Mouse (Mus musculus) ES-E14 (cell line): ENCODE measurements around the gene Olfr679. TPM values are rescaled to one million over a fixed set of nuclear protein-coding genes. Genes with fewer than 3 reads are reported as not detected.
"Not testable (repeated sequence)": the region's sequence is repeated elsewhere in the genome, so short reads cannot be mapped to it uniquely, and the experiment has no call there.

Experiments used
- DNase-seq: peaks from one replicate; pipeline ENCODE4 v3.0.0-alpha.2; 2013; ENCODE audit warnings: low read depth, low spot score
- H3K27ac ChIP-seq: 2 replicates; pipeline ENCODE4 v1.5.1; 2012; ENCODE audit warnings: low read depth, mild to moderate bottlenecking, low read length, moderate library complexity, mixed read lengths; ENCODE audit not compliant: poor library complexity, insufficient read depth, severe bottlenecking
- H3K36me3 ChIP-seq: 2 replicates; pipeline ENCODE4 v1.6.1; 2012; ENCODE audit warnings: mild to moderate bottlenecking, low read length, moderate library complexity, mixed read lengths; ENCODE audit not compliant: control insufficient read depth, poor library complexity, insufficient read depth, severe bottlenecking
- H3K4me1 ChIP-seq, 2 experiments: fragments of 150-350 bp in 1 of 2; sonication (generic) in 1 of 2; 2 replicates each; pipeline ENCODE4 v1.6.1; 2012; ENCODE audit warnings: low read length in 2 of 2, mild to moderate bottlenecking in 1 of 2, mixed read lengths in 1 of 2; ENCODE audit not compliant: control insufficient read depth in 2 of 2, insufficient read depth in 2 of 2, poor library complexity in 1 of 2
- H3K4me3 ChIP-seq, 2 experiments: fragments of 150-350 bp in 1 of 2; sonication (generic) in 1 of 2; 2 replicates each; pipeline ENCODE4 v1.5.1; 2012; ENCODE audit warnings: low read length in 2 of 2, low read depth in 1 of 2, mild to moderate bottlenecking in 1 of 2, mixed read lengths in 1 of 2; ENCODE audit not compliant: insufficient read depth in 1 of 2, poor library complexity in 1 of 2, severe bottlenecking in 1 of 2
- H3K9ac ChIP-seq: 2 replicates; pipeline ENCODE4 v1.6.1; 2012; ENCODE audit warnings: low read depth, mild to moderate bottlenecking, low read length, mixed read lengths; ENCODE audit not compliant: poor library complexity, insufficient read depth, severe bottlenecking
- H3K9me3 ChIP-seq: fragments of 150-350 bp; sonication (generic); 2 replicates; pipeline ENCODE4 v1.6.1; 2012; ENCODE audit warnings: low read depth, mild to moderate bottlenecking, low read length; ENCODE audit not compliant: control insufficient read depth, insufficient read depth
- CHD2 ChIP-seq: IDR thresholded peaks from 2 replicates; pipeline ENCODE4 v1.6.1; 2014; ENCODE audit warnings: mild to moderate bottlenecking, low read depth, low read length, inconsistent platforms
- HCFC1 ChIP-seq: IDR thresholded peaks from 2 replicates; pipeline ENCODE4 v1.6.1; 2012; ENCODE audit warnings: low read length, inconsistent platforms, borderline replicate concordance; ENCODE audit not compliant: insufficient read depth
- MAFK ChIP-seq: IDR thresholded peaks from 2 replicates; pipeline ENCODE4 v1.6.1; 2014; ENCODE audit warnings: mild to moderate bottlenecking, low read depth, low read length, inconsistent platforms; ENCODE audit not compliant: insufficient read depth
- ZC3H11A ChIP-seq: IDR thresholded peaks from 2 replicates; pipeline ENCODE4 v1.6.1; 2012; ENCODE audit warnings: low read depth, mild to moderate bottlenecking, inconsistent platforms, low read length, borderline replicate concordance
- ZNF384 ChIP-seq: IDR thresholded peaks from 2 replicates; pipeline ENCODE4 v1.6.1; 2012; ENCODE audit warnings: low read depth, low read length, inconsistent platforms
- in situ Hi-C, 2 experiments: fragments of 600-800 bp; cut with MboI; formaldehyde crosslinking; loops; one replicate each; pipeline ENCODE4 v1.15.1; 2025; ENCODE audit warnings: low sequenced_read_pairs in 2 of 2, inconsistent platforms in 1 of 2; ENCODE audit not compliant: unreplicated experiment in 2 of 2
- total RNA-seq: library from RNA; depleted of rRNA; stranded (reverse); fragments of 300-350 nt; gene quantifications from 2 replicates; pipeline ENCODE4 v1.2.3, GENCODE M21; 2012; rRNA removed

The Olfr679 gene
- not detected in 2 replicates for total RNA-seq

DNA sequence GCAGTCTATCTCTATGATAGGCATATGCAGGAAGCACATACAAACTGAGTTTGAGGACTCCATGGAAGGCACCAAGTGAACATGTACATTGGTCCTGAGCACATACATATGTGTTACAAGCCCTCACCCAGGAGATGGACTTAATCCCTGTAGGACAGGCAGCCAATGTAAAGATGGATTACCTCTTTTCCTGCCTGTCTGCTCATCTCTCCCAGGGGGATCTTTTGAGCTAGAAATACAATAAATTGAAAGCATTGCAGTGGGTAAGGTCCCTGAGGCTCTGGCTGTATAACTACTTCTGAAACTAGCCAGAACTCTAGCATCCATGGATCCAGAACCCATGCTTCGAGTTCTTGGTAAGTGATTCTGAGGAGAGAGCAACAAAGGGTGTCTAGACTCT, at the start of gene Olfr679:
Gene Olfr679, plus strand, starts transcription at position 301 of the 400 bp plus-strand sequence.
- in situ Hi-C loops = no loop called here
- Histone ChIP-seq H3K4me3 (no peak within 1 kb of the TSS), H3K27ac (no peak within 1 kb of the TSS), H3K9me3 (no peaks in the 10 kb centered on the region), H3K9ac (no peak within 1 kb of the TSS), H3K4me1 (no peaks in the 10 kb centered on the region), H3K36me3 (no peaks in the 10 kb centered on the region)
- TF ChIP-seq ZC3H11A (no peak), ZNF384 (no peak), CHD2 (no peak), MAFK (no peak), HCFC1 (no peak)
- no peak for DNase-seq

- H3K9me3 ChIP-seq = no peaks in the 10 kb centered on the region
- H3K9ac ChIP-seq = no peak within 1 kb of the TSS
- in situ Hi-C loops = no loop called here
- H3K4me1 ChIP-seq = no peaks in the 10 kb centered on the region
- H3K4me3 ChIP-seq = no peak within 1 kb of the TSS
- TF ChIP-seq CHD2 (no peak), ZNF384 (no peak)
- H3K36me3 ChIP-seq = no peaks in the 10 kb centered on the region
- no peak for DNase-seq
- H3K27ac ChIP-seq = no peak within 1 kb of the TSS
Measured at GRCm38 (mm10) chr7:105032398-105032797, 48.6 kb upstream of the Olfr679 start, which contains the start of gene Olfr676. TSS of gene Olfr676 (plus strand) at chr7:105032698.

- H3K27ac ChIP-seq, H3K4me3 ChIP-seq, H3K9ac ChIP-seq, H3K36me3 ChIP-seq, H3K4me1 ChIP-seq, DNase-seq, in situ Hi-C loops, H3K9me3 ChIP-seq: not testable (repeated sequence)
Measured at GRCm38 (mm10) chr7:105033836-105034235, 47.2 kb upstream of the Olfr679 start.

GRCm38 (mm10) chr7:105058951-105059350, 22.1 kb upstream of the Olfr679 start:
- no peaks in the 10 kb centered on the region for H3K9me3 ChIP-seq
- TF ChIP-seq ZNF384 (no peak), ZC3H11A (no peak), CHD2 (no peak), MAFK (no peak), HCFC1 (no peak)
- no peak for DNase-seq
- no peak overlapping the region for H3K27ac ChIP-seq
- in situ Hi-C loops = no loop called here
- H3K9ac ChIP-seq = no peak overlapping the region
- H3K4me3 ChIP-seq = no peak overlapping the region
- H3K4me1 ChIP-seq = no peaks in the 10 kb centered on the region
- no peaks in the 10 kb centered on the region for H3K36me3 ChIP-seq

DNA sequence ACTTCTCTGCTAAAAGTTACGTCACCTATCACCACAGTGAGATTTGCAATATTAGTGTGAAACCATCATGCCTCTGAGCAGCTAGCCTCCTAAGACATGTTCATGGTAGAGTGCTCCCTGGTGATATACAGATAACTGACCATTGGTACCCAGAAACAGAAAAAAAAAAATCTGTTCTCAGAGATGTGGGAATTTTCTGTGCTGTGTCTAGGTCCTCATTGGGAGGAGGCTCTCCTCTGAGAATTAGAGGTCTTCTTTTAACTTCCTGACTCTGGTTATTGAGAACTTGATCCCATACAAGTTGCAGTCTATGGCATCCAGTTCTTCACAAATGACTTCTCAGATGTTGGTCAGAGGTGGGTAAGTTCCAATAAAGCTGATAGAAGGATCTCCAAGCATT, 16.8 kb upstream of the Olfr679 start, which contains the start of gene Olfr678:
Gene Olfr678, plus strand, starts transcription at position 301 of the 400 bp plus-strand sequence.
- H3K36me3 ChIP-seq = no peaks in the 10 kb centered on the region
- in situ Hi-C loops = no loop called here
- no peak for DNase-seq

DNA sequence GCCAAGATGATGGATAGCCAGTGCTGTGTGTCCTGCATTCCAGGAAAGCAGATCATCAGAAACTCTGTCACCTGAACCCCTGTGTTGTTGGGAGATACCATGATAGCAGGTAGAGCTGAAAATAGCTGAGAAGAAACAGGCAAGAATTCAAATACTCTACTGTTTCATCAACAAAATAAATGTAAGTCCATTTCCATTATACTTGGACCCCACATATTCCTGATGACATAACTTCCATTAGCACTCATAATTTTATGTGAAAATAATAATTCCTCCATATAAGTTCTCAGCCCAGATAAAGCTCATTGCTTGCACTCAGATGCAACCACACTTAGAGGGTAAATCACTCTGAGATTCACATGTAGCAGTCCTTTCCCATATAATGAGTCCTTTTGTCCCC, 11.7 kb downstream of the Olfr679 start, which contains the start of gene Olfr680-ps1:
Gene Olfr680-ps1, minus strand, starts transcription at position 101 of the 400 bp plus-strand sequence.
- H3K4me1 ChIP-seq, H3K4me3 ChIP-seq, H3K9me3 ChIP-seq, H3K36me3 ChIP-seq, H3K9ac ChIP-seq, H3K27ac ChIP-seq, DNase-seq, in situ Hi-C loops: not testable (repeated sequence)

More for the DNA sequence above, 16.8 kb upstream of the Olfr679 start, which contains the start of gene Olfr678:
- TF ChIP-seq HCFC1 (no peak), MAFK (no peak), CHD2 (no peak), ZC3H11A (no peak), ZNF384 (no peak)
- no peaks in the 10 kb centered on the region for H3K4me1 ChIP-seq
- no peak within 1 kb of the TSS for H3K4me3 ChIP-seq
- H3K9ac ChIP-seq = no peak within 1 kb of the TSS
- H3K27ac ChIP-seq = no peak within 1 kb of the TSS
- H3K9me3 ChIP-seq = no peaks in the 10 kb centered on the region
